Mouse (Mus musculus): ENCODE results near the gene Tgfbr3.

Gene Tgfbr3

GRCm38 (mm10) chr5:107171861-107172260, 117.6 kb downstream of the Tgfbr3 start:
- no peak for DNase-seq (ENCODE audit: low spot score)

- no peak for DNase-seq (ENCODE audit: low spot score)
Observed at GRCm38 (mm10) chr5:107169796-107170195, 119.6 kb downstream of the Tgfbr3 start.

- DNase-seq (ENCODE audit: low spot score), result no peak
Observed at GRCm38 (mm10) chr5:107167872-107168300, 121.5 kb downstream of the Tgfbr3 start.

GRCm38 (mm10) chr5:107167373-107167772, 122.1 kb downstream of the Tgfbr3 start:
- DNase-seq (ENCODE audit: low spot score), result no peak

- DNase-seq (ENCODE audit: low spot score), result no peak
Observed at GRCm38 (mm10) chr5:107166659-107167370, 122.6 kb downstream of the Tgfbr3 start.

GRCm38 (mm10) chr5:107165734-107166133, 123.7 kb downstream of the Tgfbr3 start:
- DNase-seq (ENCODE audit: low spot score), result no peak

- no peak for DNase-seq (ENCODE audit: low spot score)
Observed at GRCm38 (mm10) chr5:107165271-107165670, 124.2 kb downstream of the Tgfbr3 start.

- DNase-seq (ENCODE audit: low spot score), result no peak
Observed at GRCm38 (mm10) chr5:107164856-107165255, 124.6 kb downstream of the Tgfbr3 start.

GRCm38 (mm10) chr5:107164146-107164545, 125.3 kb downstream of the Tgfbr3 start:
- no peak for DNase-seq (ENCODE audit: low spot score)

GRCm38 (mm10) chr5:107163336-107163735, 126.1 kb downstream of the Tgfbr3 start:
- no peak for DNase-seq (ENCODE audit: low spot score)

- no peak for DNase-seq (ENCODE audit: low spot score)
Observed at GRCm38 (mm10) chr5:107162812-107163211, 126.6 kb downstream of the Tgfbr3 start.

- DNase-seq (ENCODE audit: low spot score), result no peak
Observed at GRCm38 (mm10) chr5:107162319-107162718, 127.1 kb downstream of the Tgfbr3 start.

- DNase-seq (ENCODE audit: low spot score), result no peak
Observed at GRCm38 (mm10) chr5:107159914-107160890, 129.2 kb downstream of the Tgfbr3 start.

GRCm38 (mm10) chr5:107158531-107159178, 130.8 kb downstream of the Tgfbr3 start:
- no peak for DNase-seq (ENCODE audit: low spot score)

- DNase-seq (ENCODE audit: low spot score), result no peak
Observed at GRCm38 (mm10) chr5:107157384-107157783, 132.0 kb downstream of the Tgfbr3 start.

- DNase-seq (ENCODE audit: low spot score), result no peak
Observed at GRCm38 (mm10) chr5:107156096-107156495, 133.3 kb downstream of the Tgfbr3 start.

- DNase-seq (ENCODE audit: low spot score), result no peak
Observed at GRCm38 (mm10) chr5:107152989-107153388, 136.4 kb downstream of the Tgfbr3 start.

GRCm38 (mm10) chr5:107151320-107151719, 138.1 kb downstream of the Tgfbr3 start:
- no peak for DNase-seq (ENCODE audit: low spot score)

GRCm38 (mm10) chr5:107150555-107151312, 138.7 kb downstream of the Tgfbr3 start:
- no peak for DNase-seq (ENCODE audit: low spot score)

- no peak for DNase-seq (ENCODE audit: low spot score)
Observed at GRCm38 (mm10) chr5:107147951-107148766, 141.3 kb downstream of the Tgfbr3 start.

- no peak for DNase-seq (ENCODE audit: low spot score)
Observed at GRCm38 (mm10) chr5:107147413-107147812, 142.0 kb downstream of the Tgfbr3 start.
